Mouse (Mus musculus): Measurements from ENCODE around the gene Krtap4-13. TPM values are rescaled to one million over a fixed set of nuclear protein-coding genes. Genes with fewer than 3 reads are reported as not detected.
"Not testable (repeated sequence)": the region's sequence is repeated elsewhere in the genome, so short reads cannot be mapped to it uniquely, and the experiment has no call there.

Gene Krtap4-13
- not detected in 2 replicates for polyA plus RNA-seq (2015; fragmentation: Nextera tagmentation; extraction: Ambion mirVana)

DNA sequence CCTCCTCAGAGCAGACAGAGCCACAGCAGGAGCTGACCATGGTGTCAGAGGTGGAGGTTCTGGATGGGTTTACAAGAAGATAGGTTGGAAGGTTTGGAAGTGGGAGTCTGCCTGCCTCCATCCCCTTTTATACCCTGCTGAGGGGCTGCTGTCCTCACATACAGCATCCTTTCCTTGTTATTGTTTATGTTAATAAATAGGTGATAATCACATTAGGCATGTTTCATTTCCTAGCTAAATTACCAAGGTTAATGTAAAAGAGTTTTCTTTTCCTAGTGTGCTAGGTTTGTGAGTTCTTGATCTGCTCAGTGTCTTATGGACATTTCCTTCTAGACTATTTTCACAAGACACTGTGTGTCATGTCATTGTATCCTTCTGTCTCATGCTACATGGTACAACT, at the start of gene Krtap4-13:
Gene Krtap4-13 (minus strand): TSS at position 101 of the 400 bp plus-strand sequence.
- H3K27me3 ChIP-seq (replicated peaks); H3K9ac ChIP-seq (replicated peaks); H3K4me2 ChIP-seq; ATAC-seq (ENCODE audit: low FRiP score); H3K36me3 ChIP-seq; H3K9me3 ChIP-seq (replicated peaks); H3K4me1 ChIP-seq; H3K4me3 ChIP-seq (replicated peaks); H3K27ac ChIP-seq (replicated peaks): not testable (repeated sequence)

DNA sequence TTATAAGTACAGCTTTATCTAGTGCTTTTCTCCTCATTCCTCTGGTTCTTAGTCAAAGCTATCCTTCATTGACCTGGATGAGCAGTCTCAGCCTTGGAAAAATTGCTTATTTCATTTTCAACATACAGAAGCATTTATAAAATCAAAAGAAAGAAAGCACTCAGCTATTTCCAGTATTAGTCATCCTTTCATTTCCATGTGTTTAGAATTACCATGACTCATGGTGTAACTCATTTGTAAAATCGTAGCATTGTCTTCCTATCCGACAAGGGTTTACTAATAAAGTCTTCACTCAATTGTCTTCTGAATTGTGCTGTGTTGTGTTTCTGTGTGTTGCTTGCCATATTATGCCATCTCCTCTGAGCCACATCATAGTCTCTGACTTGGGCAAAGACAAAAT, 49.1 kb upstream of the Krtap4-13 start:
- no peak overlapping the region for H3K4me2 ChIP-seq
- no peak overlapping the region for H3K27ac ChIP-seq (replicated peaks)
- 83% methylated on average over 2 of the region's 2 CpGs for whole genome bisulfite sequencing
- no peaks in the 10 kb centered on the region for H3K36me3 ChIP-seq
- H3K27me3 ChIP-seq (replicated peaks): no peaks in the 10 kb centered on the region
- no peak overlapping the region for H3K4me3 ChIP-seq (replicated peaks)
- H3K9me3 ChIP-seq (replicated peaks): no peaks in the 10 kb centered on the region
- no peak for ATAC-seq (ENCODE audit: low FRiP score)
- no peaks in the 10 kb centered on the region for H3K4me1 ChIP-seq
- no peak overlapping the region for H3K9ac ChIP-seq (replicated peaks)

DNA sequence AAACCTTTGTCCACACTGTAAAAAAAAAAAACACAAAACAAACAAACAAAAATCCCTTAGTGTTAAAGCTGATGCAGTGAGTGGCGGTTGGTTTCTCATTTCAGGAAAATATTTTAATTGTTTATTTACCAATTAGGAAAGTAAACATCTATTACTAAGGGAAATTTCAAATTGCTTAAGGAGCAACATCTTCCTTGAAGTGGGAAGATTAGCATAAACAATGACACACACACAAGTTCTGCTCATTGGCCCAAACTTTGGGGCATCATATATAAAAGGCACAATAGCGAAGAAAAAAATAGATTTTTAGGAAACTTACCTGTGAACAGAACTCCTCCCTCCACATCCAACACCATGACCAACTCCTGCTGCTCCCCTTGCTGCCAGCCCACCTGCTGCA, 47.9 kb upstream of the Krtap4-13 start, which contains the start of gene Gm11568:
Gene Gm11568 (plus strand): TSS at position 301 of the 400 bp plus-strand sequence.
- Histone ChIP-seq H3K4me3 (replicated peaks) (no peak within 1 kb of the TSS), H3K27ac (replicated peaks) (no peak within 1 kb of the TSS), H3K9me3 (replicated peaks) (no peaks in the 10 kb centered on the region), H3K9ac (replicated peaks) (no peak within 1 kb of the TSS), H3K27me3 (replicated peaks) (no peaks in the 10 kb centered on the region), H3K36me3 (no peaks in the 10 kb centered on the region), H3K4me2 (no peak within 1 kb of the TSS), H3K4me1 (no peaks in the 10 kb centered on the region)
- ATAC-seq (ENCODE audit: low FRiP score): no peak
- 93% methylated on average over 2 of the region's 2 CpGs for WGBS

DNA sequence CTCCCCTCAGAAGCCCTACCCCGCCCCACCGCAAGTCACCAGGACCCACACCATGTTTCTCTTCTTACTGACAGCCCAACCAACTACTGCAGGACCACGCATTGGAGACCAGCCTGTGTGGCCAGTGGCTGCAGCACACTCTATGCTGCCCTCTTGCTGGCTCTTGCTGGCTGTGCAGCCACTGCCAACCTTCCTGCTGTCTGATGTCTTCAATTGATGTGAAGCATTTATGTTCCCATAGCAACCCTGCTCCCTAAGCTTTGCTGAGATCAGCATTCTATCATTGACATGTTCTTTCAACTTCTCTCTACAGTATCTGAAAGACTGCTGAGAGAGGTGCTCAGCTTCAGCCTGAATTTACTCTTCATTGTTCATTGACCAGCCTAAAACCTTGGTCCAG, 44.4 kb upstream of the Krtap4-13 start:
- Histone ChIP-seq H3K36me3 (no peaks in the 10 kb centered on the region), H3K4me3 (replicated peaks) (no peak overlapping the region), H3K27me3 (replicated peaks) (no peaks in the 10 kb centered on the region), H3K27ac (replicated peaks) (no peak overlapping the region), H3K4me1 (no peaks in the 10 kb centered on the region), H3K9me3 (replicated peaks) (no peaks in the 10 kb centered on the region), H3K4me2 (no peak overlapping the region), H3K9ac (replicated peaks) (no peak overlapping the region)
- WGBS: 57% methylated on average over 3 of the region's 3 CpGs
- no peak for ATAC-seq (ENCODE audit: low FRiP score)

DNA sequence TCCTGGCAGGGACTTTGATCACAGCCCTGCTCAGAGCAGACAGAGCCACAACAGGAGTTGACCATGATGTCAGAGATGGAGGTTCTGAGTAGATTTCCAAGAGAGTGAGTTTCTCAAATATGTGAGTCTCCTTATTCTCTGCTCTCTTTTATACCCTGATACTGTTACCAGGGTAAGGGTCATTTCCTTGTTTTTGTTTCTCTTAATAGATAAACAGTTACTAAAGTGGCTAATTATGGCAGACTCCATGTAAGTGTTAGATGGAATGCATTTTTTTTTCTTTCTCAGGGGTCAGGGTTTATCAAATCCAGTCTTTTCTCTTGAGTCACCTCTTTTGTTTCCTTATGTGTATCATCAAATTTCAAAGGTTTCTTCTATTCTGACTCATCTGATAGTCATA, 41.8 kb upstream of the Krtap4-13 start, which contains the start of gene Krtap4-16:
Gene Krtap4-16 (minus strand): TSS at position 101 of the 400 bp plus-strand sequence.
- H3K27me3 ChIP-seq (replicated peaks): no peaks in the 10 kb centered on the region
- H3K9me3 ChIP-seq (replicated peaks): no peaks in the 10 kb centered on the region
- H3K4me1 ChIP-seq: no peaks in the 10 kb centered on the region
- H3K4me2 ChIP-seq: no peak within 1 kb of the TSS
- no peak within 1 kb of the TSS for H3K4me3 ChIP-seq (replicated peaks)
- no peak for ATAC-seq (ENCODE audit: low FRiP score)
- H3K36me3 ChIP-seq: no peaks in the 10 kb centered on the region
- no peak within 1 kb of the TSS for H3K9ac ChIP-seq (replicated peaks)
- no peak within 1 kb of the TSS for H3K27ac ChIP-seq (replicated peaks)

DNA sequence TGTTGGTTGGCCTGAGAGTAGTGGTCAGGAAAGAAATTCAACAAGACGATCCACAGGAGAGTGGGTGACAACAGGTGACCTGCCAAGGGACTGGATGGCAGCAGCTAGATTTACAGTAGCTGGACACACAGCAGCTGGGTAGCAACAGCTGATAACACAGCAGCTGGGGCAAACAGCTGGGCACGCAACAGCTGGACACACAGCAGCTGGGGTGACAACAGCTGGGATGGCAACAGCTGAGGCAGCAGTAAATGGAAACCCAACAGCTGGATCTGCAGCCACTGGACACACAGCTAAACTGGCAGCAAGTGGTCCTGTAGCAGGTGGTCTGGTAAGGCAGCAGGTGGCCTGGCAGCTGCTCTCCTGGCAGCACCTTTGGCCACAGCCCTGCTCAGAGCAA, 37.1 kb upstream of the Krtap4-13 start:
- Histone ChIP-seq H3K36me3 (no peaks in the 10 kb centered on the region), H3K27me3 (replicated peaks) (no peaks in the 10 kb centered on the region), H3K9me3 (replicated peaks) (no peaks in the 10 kb centered on the region), H3K27ac (replicated peaks) (no peak overlapping the region), H3K9ac (replicated peaks) (no peak overlapping the region), H3K4me2 (no peak overlapping the region), H3K4me1 (no peaks in the 10 kb centered on the region), H3K4me3 (replicated peaks) (no peak overlapping the region)
- WGBS: 98% methylated on average over 2 of the region's 2 CpGs
- no peak for ATAC-seq (ENCODE audit: low FRiP score)

DNA sequence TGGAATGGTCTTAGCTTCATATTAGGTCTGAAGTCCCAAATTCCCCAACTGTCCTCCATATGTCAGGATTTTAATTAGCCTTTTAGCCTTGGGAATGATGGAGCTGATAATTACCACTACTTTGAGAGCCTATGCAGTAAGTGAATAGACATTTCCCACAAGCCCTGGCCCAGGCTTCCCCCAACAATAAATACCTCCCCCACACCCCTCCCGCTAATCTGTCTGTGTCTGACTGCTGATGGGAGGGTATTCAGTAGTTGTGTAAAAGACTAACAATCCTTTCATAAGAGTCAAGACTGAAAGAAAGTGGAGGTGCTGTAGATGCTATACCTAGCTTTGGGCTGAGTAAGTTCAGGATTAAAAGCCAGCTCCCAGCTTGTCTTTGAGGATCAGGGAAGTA, 32.5 kb upstream of the Krtap4-13 start:
- WGBS: 32% methylated on average over 1 of the region's 1 CpGs
- no peak overlapping the region for H3K4me2 ChIP-seq
- no peaks in the 10 kb centered on the region for H3K36me3 ChIP-seq
- H3K27ac ChIP-seq (replicated peaks): no peak overlapping the region
- ATAC-seq (ENCODE audit: low FRiP score): no peak
- no peaks in the 10 kb centered on the region for H3K27me3 ChIP-seq (replicated peaks)
- no peak overlapping the region for H3K9ac ChIP-seq (replicated peaks)
- H3K4me3 ChIP-seq (replicated peaks): no peak overlapping the region
- H3K4me1 ChIP-seq: no peaks in the 10 kb centered on the region
- no peaks in the 10 kb centered on the region for H3K9me3 ChIP-seq (replicated peaks)

DNA sequence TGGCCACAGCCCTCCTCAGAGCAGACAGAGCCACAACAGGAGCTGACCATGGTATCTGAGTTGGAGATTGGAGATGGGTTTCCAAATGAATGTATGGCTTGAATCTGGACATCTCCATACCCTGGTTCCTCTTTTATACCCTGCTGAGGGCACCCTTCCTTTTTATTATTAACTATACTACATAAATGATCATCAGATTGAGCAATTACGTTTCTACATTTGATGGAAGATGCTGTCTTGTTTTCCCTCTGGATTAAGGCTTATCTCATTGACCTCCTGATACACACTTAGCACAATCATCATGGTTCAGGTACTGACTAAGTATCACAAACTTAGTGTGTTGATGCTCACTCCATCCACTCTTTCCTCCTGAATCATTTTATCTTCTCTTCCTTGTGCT, 28.3 kb upstream of the Krtap4-13 start, which contains the start of gene 2300003K06Rik:
Gene 2300003K06Rik (minus strand): TSS at position 101 of the 400 bp plus-strand sequence.
- 78% methylated on average over 1 of the region's 1 CpGs for whole genome bisulfite sequencing
- no peak within 1 kb of the TSS for H3K27ac ChIP-seq (replicated peaks)
- ATAC-seq (ENCODE audit: low FRiP score): no peak

DNA sequence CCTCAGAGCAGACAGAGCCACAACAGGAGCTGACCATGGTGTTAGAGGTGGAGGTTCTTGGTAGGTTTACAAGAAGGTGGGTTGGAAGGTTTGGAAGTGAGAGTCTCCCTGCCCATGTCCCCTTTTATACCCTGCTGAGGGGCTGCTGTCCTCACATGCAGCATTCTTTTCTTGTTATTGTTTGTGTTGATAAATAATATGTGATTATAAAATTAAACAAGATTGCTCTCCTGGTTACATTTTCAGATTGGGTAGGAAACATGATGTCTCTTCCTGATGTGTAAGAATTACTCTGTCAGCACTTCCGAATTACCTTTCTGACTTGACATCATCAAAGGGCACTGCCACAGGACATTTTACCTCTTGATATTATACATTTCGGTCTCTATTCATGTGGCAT, 5.9 kb upstream of the Krtap4-13 start, which contains the start of gene Gm11564:
Gene Gm11564 (minus strand): TSS at position 101 of the 400 bp plus-strand sequence.
- ATAC-seq (ENCODE audit: low FRiP score); H3K27me3 ChIP-seq (replicated peaks): not testable (repeated sequence)
- 85% methylated on average over 2 of the region's 2 CpGs for WGBS

More for the DNA sequence above, 28.3 kb upstream of the Krtap4-13 start, which contains the start of gene 2300003K06Rik:
- Histone ChIP-seq H3K4me2 (no peak within 1 kb of the TSS), H3K9me3 (replicated peaks) (no peaks in the 10 kb centered on the region), H3K36me3 (no peaks in the 10 kb centered on the region), H3K4me1 (no peaks in the 10 kb centered on the region), H3K4me3 (replicated peaks) (no peak within 1 kb of the TSS), H3K9ac (replicated peaks) (no peak within 1 kb of the TSS), H3K27me3 (replicated peaks) (no peaks in the 10 kb centered on the region)

DNA sequence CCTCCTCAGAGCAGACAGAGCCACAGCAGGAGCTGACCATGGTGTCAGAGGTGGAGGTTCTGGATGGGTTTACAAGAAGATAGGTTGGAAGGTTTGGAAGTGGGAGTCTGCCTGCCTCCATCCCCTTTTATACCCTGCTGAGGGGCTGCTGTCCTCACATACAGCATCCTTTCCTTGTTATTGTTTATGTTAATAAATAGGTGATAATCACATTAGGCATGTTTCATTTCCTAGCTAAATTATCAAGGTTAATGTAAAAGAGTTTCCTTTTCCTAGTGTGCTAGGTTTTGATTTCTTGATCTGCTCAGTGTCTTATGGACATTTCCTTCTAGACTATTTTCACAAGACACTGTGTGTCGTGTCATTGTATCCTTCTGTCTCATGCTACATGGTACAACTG, 5.3 kb downstream of the Krtap4-13 start, which contains the start of gene Gm11554:
Gene Gm11554 (minus strand): TSS at position 101 of the 400 bp plus-strand sequence.
- not testable (repeated sequence) for H3K9me3 ChIP-seq (replicated peaks); H3K27ac ChIP-seq (replicated peaks); H3K4me3 ChIP-seq (replicated peaks); H3K27me3 ChIP-seq (replicated peaks); H3K9ac ChIP-seq (replicated peaks); H3K4me2 ChIP-seq; H3K4me1 ChIP-seq; H3K36me3 ChIP-seq; ATAC-seq (ENCODE audit: low FRiP score)
- no CpG with 5 or more reads among the region's 1 CpGs for WGBS

More for the DNA sequence above, 5.9 kb upstream of the Krtap4-13 start, which contains the start of gene Gm11564:
- not testable (repeated sequence) for H3K9me3 ChIP-seq (replicated peaks); H3K4me3 ChIP-seq (replicated peaks); H3K4me1 ChIP-seq; H3K9ac ChIP-seq (replicated peaks); H3K36me3 ChIP-seq; H3K4me2 ChIP-seq; H3K27ac ChIP-seq (replicated peaks)

DNA sequence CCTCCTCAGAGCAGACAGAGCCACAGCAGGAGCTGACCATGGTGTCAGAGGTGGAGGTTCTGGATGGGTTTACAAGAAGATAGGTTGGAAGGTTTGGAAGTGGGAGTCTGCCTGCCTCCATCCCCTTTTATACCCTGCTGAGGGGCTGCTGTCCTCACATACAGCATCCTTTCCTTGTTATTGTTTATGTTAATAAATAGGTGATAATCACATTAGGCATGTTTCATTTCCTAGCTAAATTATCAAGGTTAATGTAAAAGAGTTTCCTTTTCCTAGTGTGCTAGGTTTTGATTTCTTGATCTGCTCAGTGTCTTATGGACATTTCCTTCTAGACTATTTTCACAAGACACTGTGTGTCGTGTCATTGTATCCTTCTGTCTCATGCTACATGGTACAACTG, 10.9 kb downstream of the Krtap4-13 start, which contains the start of gene Gm11569:
Gene Gm11569 (minus strand): TSS at position 101 of the 400 bp plus-strand sequence.
- H3K9me3 ChIP-seq (replicated peaks); H3K4me2 ChIP-seq; H3K36me3 ChIP-seq; H3K9ac ChIP-seq (replicated peaks); H3K4me1 ChIP-seq; H3K4me3 ChIP-seq (replicated peaks); H3K27me3 ChIP-seq (replicated peaks); H3K27ac ChIP-seq (replicated peaks); ATAC-seq (ENCODE audit: low FRiP score): not testable (repeated sequence)
- WGBS: no CpG with 5 or more reads among the region's 1 CpGs

DNA sequence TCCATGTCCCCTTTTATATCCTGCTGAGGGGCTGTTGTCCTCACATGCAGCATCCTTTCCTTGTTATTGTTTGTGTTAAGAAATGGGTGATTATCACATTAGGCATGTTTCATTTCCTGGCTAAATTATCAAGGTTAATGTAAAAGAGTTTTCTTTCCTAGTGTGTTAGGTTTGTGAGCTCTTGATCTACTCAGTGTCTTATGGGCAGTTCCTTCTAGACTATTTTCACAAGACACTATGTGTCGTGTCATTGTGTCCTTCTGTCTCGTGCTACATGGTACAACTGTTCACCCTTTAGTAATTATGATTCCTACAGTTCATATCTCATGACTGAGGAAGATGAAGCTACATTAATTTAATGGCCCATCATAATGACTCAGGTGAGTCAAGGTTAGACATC, 16.3 kb downstream of the Krtap4-13 start, which contains the start of gene Gm11596:
Gene Gm11596 (minus strand): TSS at position 101 of the 400 bp plus-strand sequence.
- Histone ChIP-seq H3K27ac (replicated peaks) (no peak within 1 kb of the TSS), H3K4me2 (no peak within 1 kb of the TSS), H3K4me1 (no peaks in the 10 kb centered on the region), H3K9me3 (replicated peaks) (no peaks in the 10 kb centered on the region), H3K4me3 (replicated peaks) (no peak within 1 kb of the TSS), H3K9ac (replicated peaks) (no peak within 1 kb of the TSS), H3K27me3 (replicated peaks) (no peaks in the 10 kb centered on the region), H3K36me3 (no peaks in the 10 kb centered on the region)
- no peak for ATAC-seq (ENCODE audit: low FRiP score)
- WGBS: 90% methylated on average over 2 of the region's 2 CpGs

All from neural tube, embryonic 15.5 days (tissue).